ENCODE assay signal across 10 mouse cellular contexts in genomic region chr19:26630712-26631235, GRCm38 (mm10). TPM values are rescaled to one million over a fixed set of nuclear protein-coding genes. Genes with fewer than 3 reads are reported as not detected.
DNase-seq lines count a peak whose midpoint lies in the region; ATAC-seq lines count a peak whose summit lies in the region.
"Had no signal": no experiment of that assay in that cellular context is flagged by ENCODE, and none has a peak within 500 bp of the region (broad histone marks: within the 10 kb centered on the region; RNA-seq: fewer than 3 reads in every experiment).

No protein-coding gene starts in this region.

- H3K9me3 ChIP-seq in heart, embryonic 11.5 days (replicated peaks; ENCODE audit: control insufficient read depth, low read length) = no peaks in the 10 kb centered on the region
- H3K9me3 ChIP-seq in neural tube, embryonic 14.5 days (ENCODE audit: control insufficient read depth, low read length) = no peaks in the 10 kb centered on the region
- H3K9me3 ChIP-seq: heart, embryonic 15.5 days had no signal

- H3K4me1 ChIP-seq in heart, embryonic 11.5 days (ENCODE audit: control insufficient read depth, insufficient read depth, low read length) = no peaks in the 10 kb centered on the region
- no peaks in the 10 kb centered on the region for H3K4me1 ChIP-seq in neural tube, embryonic 14.5 days (ENCODE audit: control insufficient read depth, insufficient read depth, low read length)

- no peak overlapping the region for H3K4me3 ChIP-seq in heart, embryonic 11.5 days (ENCODE audit: low read depth, low read length)
- no peak overlapping the region for H3K4me3 ChIP-seq in neural tube, embryonic 14.5 days (ENCODE audit: low read depth, low read length)
- H3K4me3 ChIP-seq: heart, embryonic 15.5 days; myocyte had no signal

- H3K9ac ChIP-seq in heart, embryonic 11.5 days (ENCODE audit: low read depth, low read length) = no peak overlapping the region
- H3K9ac ChIP-seq in neural tube, embryonic 14.5 days (replicated peaks; ENCODE audit: low read depth, low read length) = no peak overlapping the region
- H3K9ac ChIP-seq: heart, embryonic 15.5 days had no signal

- peaks cover 2% of the 10 kb centered on the region; the same call in 1 of the 2 replicates for H3K36me3 ChIP-seq in heart, embryonic 11.5 days (ENCODE audit: control insufficient read depth, insufficient read depth, low read length)
- H3K36me3 ChIP-seq in neural tube, embryonic 14.5 days (ENCODE audit: control insufficient read depth, insufficient read depth, low read length) = no peaks in the 10 kb centered on the region

- no peak overlapping the region for H3K27ac ChIP-seq in heart, embryonic 11.5 days (ENCODE audit: low read depth, low read length)
- H3K27ac ChIP-seq in neural tube, embryonic 14.5 days (ENCODE audit: low read depth, low read length) = peak overlapping the region; percentile 44; the same call in 1 of the 2 replicates
- H3K27ac ChIP-seq: heart, embryonic 15.5 days had no signal

- no peak for ATAC-seq in heart, embryonic 11.5 days (replicated peaks; ENCODE audit: insufficient number of reproducible peaks, low FRiP score, low TSS enrichment)
- ATAC-seq in frontal cortex, adult (ENCODE audit: low TSS enrichment) = peak; percentile 39; the same call in 1 of the 2 replicates
- ATAC-seq in neural tube, embryonic 14.5 days (ENCODE audit: low read depth) = peak; percentile 49; the same call in 1 of the 2 replicates

- 66% methylated on average over 8 of the region's 8 CpGs for WGBS in heart, embryonic 11.5 days (ENCODE audit: insufficient replicate concordance)
- 47% methylated on average over 8 of the region's 8 CpGs for WGBS in neural tube, embryonic 14.5 days

- no peak overlapping the region for H3K4me2 ChIP-seq in heart, embryonic 11.5 days
- no peak overlapping the region for H3K4me2 ChIP-seq in neural tube, embryonic 14.5 days (ENCODE audit: low read depth, low read length)
- H3K4me2 ChIP-seq: heart, embryonic 15.5 days had no signal

- H3K27me3 ChIP-seq in heart, embryonic 11.5 days (ENCODE audit: control insufficient read depth, insufficient read depth, low read length) = no peaks in the 10 kb centered on the region
- H3K27me3 ChIP-seq in neural tube, embryonic 14.5 days (ENCODE audit: control insufficient read depth, insufficient read depth, low read length) = no peaks in the 10 kb centered on the region
- H3K27me3 ChIP-seq: heart, embryonic 15.5 days had no signal

- intact Hi-C loops in heart, postnatal 10 days (cut with DNase I) = no loop called here

- DNase-seq in heart, postnatal 10 days = peak; percentile 39 to 57
- peak; percentile 38 for DNase-seq in adipocyte (ENCODE audit: low spot score)
- peak; percentile 68 to 74 for DNase-seq in kidney, postnatal 4 days
- DNase-seq in thymus, postnatal 10 days (ENCODE audit: low spot score in 2 of 2) = no peak
- DNase-seq in embryo, embryonic 10 days (ENCODE audit: low spot score) = no peak

RNA-seq across cellular contexts. Expression of gene Smarca2, which starts 25.9 kb away (rescaled TPM):
- 10 to 100 TPM; 69.6 to 70.0 TPM for total RNA-seq in heart, postnatal 10 days (2021)
- 26.6 and 31.4 TPM in 2 replicates for polyA plus RNA-seq in heart, embryonic 11.5 days (2014; fragmentation: Nextera tagmentation; extraction: Ambion mirVana)
- 121 and 128 TPM in 2 replicates for polyA plus RNA-seq in neural tube, embryonic 14.5 days (2014; fragmentation: Nextera tagmentation; extraction: Ambion mirVana)

Comparison
In these comparisons a context has a peak if more than half of its experiments do, and no peak if none do; other contexts are left out.
1. DNase-seq: peak in heart, postnatal 10 days (2 of 2), adipocyte (single experiment) and kidney, postnatal 4 days (2 of 2); none in thymus, postnatal 10 days (0 of 2) and embryo, embryonic 10 days (single experiment).